Mouse (Mus musculus) adrenal gland, adult 8-10 months (tissue): ENCODE results near the gene Dusp19. TPM values are rescaled to one million over a fixed set of nuclear protein-coding genes. Genes with fewer than 3 reads are reported as not detected.
A peak's percentile ranks its signal among the peaks of the same experiment; 100 is the strongest.

Experiments used
- DNase-seq: peaks from one replicate; pipeline ENCODE4 v3.0.0; 2022
- total RNA-seq, 4 experiments: library from RNA; stranded (reverse); gene quantifications; 2 replicates each; pipeline ENCODE4 v1.2.4; 2022

The Dusp19 gene
- 10 to 100 TPM; 15.0 to 22.2 (median 16.1) TPM for total RNA-seq

GRCm38 (mm10) chr2:80616854-80617737, at the start of gene Dusp19, which contains the start of gene Nup35:
Gene Dusp19, plus strand, starts transcription at chr2:80617045.
Gene Nup35, plus strand, starts transcription at chr2:80617236.
- DNase-seq = peak; percentile 94

- no peak for DNase-seq
These were observed 49.4 kb upstream of the Dusp19 start for GRCm38 (mm10) chr2:80567411-80567810.

GRCm38 (mm10) chr2:80570656-80571055, 46.2 kb upstream of the Dusp19 start:
- DNase-seq = no peak

- no peak for DNase-seq
These were observed 39.6 kb upstream of the Dusp19 start for GRCm38 (mm10) chr2:80577286-80577685.

- DNase-seq = no peak
These were observed 37.5 kb upstream of the Dusp19 start for GRCm38 (mm10) chr2:80579253-80579891.

- peak; percentile 25 for DNase-seq
These were observed 36.4 kb upstream of the Dusp19 start for GRCm38 (mm10) chr2:80580311-80580961.

- DNase-seq = peak; percentile 83
These were observed 35.7 kb upstream of the Dusp19 start, which contains the start of gene Nckap1 for GRCm38 (mm10) chr2:80581043-80581711. Gene Nckap1, minus strand, starts transcription at chr2:80581380.

- no peak for DNase-seq
These were observed 34.5 kb upstream of the Dusp19 start for GRCm38 (mm10) chr2:80582356-80582755.

- no peak for DNase-seq
These were observed 22.5 kb upstream of the Dusp19 start for GRCm38 (mm10) chr2:80594215-80594918.

- no peak for DNase-seq
These were observed 19.9 kb upstream of the Dusp19 start for GRCm38 (mm10) chr2:80596960-80597359.

GRCm38 (mm10) chr2:80599850-80600249, 17.0 kb upstream of the Dusp19 start:
- no peak for DNase-seq

- DNase-seq = no peak
These were observed 16.2 kb upstream of the Dusp19 start for GRCm38 (mm10) chr2:80600611-80601010.

GRCm38 (mm10) chr2:80602756-80603155, 14.1 kb upstream of the Dusp19 start:
- DNase-seq = no peak

GRCm38 (mm10) chr2:80603771-80604426, 12.9 kb upstream of the Dusp19 start:
- no peak for DNase-seq

GRCm38 (mm10) chr2:80612286-80612685, 4.6 kb upstream of the Dusp19 start:
- DNase-seq = no peak

- DNase-seq = no peak
These were observed 4.0 kb upstream of the Dusp19 start for GRCm38 (mm10) chr2:80612796-80613195.

- DNase-seq = peak; percentile 38
These were observed 2.1 kb downstream of the Dusp19 start for GRCm38 (mm10) chr2:80618991-80619390.

- DNase-seq = no peak
These were observed 5.1 kb downstream of the Dusp19 start for GRCm38 (mm10) chr2:80621921-80622320.

- no peak for DNase-seq
These were observed 7.7 kb downstream of the Dusp19 start for GRCm38 (mm10) chr2:80624523-80624922.

- DNase-seq = no peak
These were observed 15.6 kb downstream of the Dusp19 start for GRCm38 (mm10) chr2:80632336-80633026.
